Mouse (Mus musculus) cerebellum, adult 11 months (tissue): ENCODE measurements around the gene Gramd1b.

Experiments used
- DNase-seq: peaks from one replicate; pipeline ENCODE4 v3.0.0; 2022

The Gramd1b gene

DNA sequence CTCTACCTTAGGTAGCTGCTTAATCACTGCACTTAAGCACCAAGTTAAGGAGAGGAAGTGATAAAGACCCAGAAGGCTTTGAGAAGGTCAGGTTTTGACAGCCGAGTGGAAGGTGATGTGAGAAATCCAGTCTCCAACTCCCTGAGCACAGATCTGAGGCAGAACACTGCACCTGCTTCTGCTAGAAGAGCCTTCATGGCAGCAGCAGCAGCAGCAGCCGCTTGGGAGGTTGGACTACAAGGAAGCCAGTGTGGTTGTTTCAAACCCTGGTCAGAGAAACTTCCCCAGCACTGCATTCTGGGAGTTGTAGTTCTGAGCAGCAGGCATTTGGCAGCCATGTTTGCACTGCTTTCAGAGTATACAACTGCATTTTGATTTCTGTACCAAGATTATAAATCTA, 134.1 kb downstream of the Gramd1b start:
- DNase-seq, result no peak

DNA sequence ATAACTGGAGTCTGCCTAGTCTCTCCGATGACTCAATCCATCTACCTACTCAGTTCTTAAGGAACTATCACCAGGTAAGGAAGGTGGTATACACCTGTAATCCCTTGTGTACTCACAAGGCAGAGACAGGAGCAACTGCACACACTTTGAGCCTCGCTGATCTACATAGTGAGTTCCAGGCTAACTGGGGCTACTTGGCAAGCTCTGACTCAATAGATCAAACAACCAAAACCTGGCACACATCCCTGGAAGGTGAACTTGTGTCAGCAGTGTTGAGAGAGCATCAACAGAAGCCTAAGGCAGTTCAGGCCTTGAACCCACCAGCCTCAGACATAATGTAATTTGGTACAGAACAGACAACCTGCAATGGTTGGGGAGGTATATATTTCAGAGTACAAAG, 135.0 kb downstream of the Gramd1b start:
- no peak for DNase-seq

DNA sequence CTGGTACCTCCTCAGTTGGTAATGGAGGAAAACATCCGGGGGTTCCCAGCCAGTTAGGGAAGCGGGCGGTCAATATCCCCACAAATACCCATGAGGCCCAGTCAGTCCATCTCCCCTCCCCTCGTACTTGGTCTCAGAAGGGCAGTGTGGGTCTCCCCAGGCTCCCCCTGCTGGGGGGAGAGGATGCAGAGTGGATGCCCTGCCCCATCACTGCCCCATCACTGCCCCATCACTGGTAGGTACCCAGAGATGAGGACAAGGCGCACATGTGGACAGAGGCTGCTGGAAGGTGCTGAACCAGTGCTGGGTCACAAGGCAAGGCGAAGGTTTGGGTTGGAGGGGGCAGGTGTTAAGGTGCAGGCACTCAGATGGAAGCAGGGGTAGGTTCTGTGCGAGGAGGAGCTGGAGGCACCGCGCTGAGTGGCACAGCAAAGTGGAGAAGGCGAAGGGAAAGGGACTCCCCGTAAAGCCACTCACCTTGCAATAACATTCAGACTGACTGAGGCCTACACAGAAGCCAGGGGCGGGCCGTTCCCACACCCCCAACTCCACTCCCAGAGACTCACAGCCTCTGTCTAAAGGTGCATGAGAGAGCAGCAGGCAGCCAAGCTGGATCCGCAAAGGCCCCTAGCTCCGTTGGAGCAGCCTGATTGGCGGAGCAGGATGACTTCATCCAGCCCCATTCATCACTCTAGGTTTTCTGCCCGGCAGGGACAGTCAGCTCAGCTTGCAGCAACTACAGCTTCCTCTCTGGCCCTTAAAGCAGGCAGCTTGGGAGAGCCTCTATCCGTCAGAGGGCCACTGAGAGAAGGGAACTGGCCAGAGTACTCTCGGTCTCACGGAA, 139.1 kb downstream of the Gramd1b start:
- DNase-seq, result peak; percentile 76

DNA sequence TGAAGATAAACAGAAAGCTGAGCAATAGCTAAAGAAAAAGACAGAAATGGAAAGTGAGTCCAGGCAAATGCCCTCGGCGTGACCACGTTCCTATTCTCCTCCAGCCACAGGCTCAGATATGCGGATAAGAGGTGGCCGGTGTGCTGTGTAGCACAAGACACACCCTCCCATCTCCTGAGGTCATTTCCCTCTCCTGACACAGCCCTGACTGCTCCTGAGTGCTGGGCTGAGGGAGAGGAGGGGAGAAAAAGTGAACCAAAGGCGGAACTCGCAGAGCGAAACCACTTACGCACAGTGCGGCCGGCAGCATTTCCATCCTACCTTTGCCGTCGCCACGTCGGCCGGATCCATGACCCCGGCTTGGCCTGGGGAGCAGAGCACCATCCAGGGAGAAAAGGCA, 139.8 kb downstream of the Gramd1b start:
- DNase-seq, result no peak

DNA sequence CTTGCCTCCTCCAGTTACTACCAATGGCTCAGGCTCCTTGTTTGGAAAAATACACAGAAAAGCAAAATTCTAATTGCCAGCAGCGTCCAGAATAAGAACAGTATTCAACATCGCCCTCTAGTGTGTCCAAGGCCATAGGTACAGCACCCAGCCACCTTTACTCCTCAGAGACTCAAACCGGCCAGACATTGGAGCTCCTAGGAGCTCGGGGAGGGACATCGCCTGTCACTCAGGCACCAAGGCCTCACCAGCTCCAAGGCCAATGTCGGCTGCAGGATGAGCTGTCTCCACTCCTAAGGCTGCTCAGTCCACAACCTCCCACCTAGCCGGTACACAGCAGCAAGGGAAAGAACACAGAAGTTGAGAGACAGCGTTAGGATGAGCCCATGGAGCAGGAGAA, 140.3 kb downstream of the Gramd1b start:
- peak; percentile 73 for DNase-seq

GRCm38 (mm10) chr9:40390396-40390760, 140.8 kb downstream of the Gramd1b start:
- no peak for DNase-seq

- no peak for DNase-seq
Measured at GRCm38 (mm10) chr9:40389669-40390395, 141.4 kb downstream of the Gramd1b start.

DNA sequence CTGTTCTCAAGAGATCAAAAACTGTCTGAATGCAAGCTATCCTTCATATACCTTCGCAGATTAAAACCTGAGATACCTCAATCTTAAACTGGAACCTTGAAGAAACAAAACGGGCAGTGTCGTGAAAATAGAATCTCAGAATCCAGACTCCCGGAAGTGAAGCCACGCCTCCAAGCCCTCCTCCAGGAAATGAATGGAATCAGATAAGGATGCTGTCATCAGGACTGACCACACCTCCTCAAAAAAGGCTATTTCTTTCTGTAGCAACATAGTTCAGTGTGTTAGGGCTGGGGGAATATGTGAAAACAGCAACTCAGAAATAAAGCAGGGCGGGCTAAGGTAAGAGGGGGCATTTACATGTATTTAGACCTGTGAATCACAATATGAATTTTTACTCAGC, 142.0 kb downstream of the Gramd1b start:
- no peak for DNase-seq

- DNase-seq, result no peak
Measured at GRCm38 (mm10) chr9:40384781-40385180, 146.4 kb downstream of the Gramd1b start.

DNA sequence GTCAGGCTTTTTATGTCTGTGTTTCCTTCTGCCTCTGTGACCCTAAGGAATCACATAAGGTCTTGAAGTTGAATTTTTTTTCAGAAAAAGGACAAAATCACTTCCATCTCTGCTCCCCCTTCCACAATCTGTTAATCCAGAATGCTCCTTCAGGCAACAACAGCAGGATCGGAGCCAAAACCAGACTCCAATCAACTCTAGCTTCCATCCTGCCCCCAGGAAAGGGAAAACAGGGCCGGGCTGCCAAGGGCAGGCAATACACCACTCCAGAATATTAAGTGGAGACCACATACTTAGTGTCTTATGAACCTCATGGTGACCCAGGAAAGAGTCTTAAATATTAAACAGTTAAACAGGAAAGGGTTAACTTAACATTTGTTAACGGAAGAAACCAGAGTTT, 148.7 kb downstream of the Gramd1b start:
- DNase-seq, result peak; percentile 57

DNA sequence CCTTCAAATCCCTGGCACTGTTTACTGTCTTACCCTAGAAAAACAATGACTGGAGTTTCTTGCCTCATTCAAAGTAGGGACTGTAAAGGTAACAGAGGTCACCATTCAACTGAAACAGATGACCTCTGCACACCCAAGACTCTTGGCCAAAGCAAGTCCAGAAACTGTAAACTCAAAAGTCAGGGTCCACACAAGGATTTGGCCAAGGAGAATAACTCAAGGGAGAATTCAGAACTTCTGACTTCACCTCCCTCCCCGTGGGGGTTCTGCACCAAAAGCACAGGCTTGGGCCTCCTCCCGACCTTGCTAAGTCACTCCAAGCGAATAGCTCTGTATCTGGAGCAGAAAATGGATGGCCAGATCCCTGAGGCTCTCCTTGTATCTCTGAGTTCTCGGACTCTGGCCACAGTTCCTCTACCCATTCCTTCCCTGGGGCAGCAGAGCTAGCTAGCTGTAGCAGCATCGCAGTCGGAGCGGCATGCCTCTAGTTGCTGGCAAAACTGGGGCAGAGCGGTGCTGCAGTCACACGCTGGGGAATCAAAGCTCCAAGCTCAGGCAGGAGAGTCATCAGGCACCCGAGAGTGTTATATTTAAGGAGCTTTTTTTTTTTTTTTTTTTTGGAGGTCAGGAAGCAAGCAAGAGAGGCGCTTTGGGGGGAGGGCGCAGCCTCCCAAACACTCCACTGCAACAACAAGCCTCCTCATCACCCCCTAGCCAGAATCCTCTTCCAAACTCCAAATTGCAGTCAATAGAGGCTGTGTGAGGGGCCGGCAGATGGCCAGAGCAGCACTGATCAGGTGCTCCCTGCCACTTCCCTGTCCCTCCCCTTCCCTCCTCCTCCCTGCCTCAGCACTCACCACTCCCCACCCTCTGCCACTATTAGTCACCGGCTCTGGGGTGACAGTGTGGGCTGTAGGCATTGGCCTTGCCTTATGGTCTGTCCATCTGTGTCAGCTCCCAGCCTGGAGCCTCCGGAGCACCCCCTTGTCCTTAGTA, 149.5 kb downstream of the Gramd1b start:
- DNase-seq, result peak; percentile 92

DNA sequence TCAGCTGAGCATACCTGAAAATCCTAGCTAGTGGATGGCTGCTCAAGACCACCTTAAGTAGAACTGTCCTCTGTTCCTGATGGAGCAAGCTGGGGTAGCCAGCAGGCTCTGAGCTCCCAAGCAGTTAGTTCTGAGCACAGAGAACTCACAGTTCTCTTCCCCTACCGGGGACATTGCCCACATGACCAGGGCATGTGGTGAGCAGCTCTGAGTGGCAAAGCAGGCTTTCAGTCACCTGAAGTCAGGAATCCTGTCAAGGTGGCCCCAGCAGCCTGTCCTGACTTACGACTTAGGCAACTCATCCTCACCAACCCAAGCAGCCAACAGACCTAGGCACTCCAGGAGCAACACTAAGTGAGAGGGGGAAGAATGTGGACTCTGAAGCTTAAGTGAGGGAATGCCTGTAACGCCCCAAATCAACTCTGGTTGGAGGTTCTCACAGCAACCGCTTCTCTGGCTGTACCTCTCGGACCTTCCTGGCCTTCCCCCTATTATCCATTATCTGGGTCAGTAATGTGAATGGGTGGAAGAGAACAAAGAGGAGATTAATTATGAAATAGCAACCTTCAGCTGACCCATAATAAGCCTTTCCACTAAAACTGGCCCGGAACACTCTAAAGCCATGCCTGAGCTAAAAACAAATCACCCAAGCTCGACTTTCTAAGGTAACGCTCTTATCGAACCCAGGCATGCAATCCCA, 154.3 kb downstream of the Gramd1b start:
- DNase-seq, result no peak

- DNase-seq, result peak; percentile 84
Measured at GRCm38 (mm10) chr9:40376139-40376541, 155.0 kb downstream of the Gramd1b start.

- DNase-seq, result no peak
Measured at GRCm38 (mm10) chr9:40375518-40375917, 155.7 kb downstream of the Gramd1b start.

DNA sequence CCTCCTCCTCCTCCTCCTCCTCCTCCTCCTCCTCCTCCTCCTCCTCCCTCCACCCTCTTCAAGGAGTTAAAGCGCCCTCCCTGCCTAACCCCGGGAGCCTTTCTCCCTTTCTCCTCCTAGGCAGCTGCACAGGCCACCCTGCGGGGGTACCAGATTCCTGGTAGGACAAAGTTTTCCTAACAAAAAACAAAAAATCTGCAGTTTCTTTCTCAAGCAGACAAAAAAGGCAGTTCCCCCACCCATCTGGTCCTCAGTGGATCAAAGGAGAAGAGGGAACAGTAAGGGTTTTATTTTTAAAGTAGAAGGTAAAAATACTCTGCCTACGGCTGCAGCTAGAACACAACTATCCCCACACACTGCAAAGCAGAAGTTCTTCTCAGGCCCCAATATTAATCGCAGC, 156.2 kb downstream of the Gramd1b start:
- no peak for DNase-seq

DNA sequence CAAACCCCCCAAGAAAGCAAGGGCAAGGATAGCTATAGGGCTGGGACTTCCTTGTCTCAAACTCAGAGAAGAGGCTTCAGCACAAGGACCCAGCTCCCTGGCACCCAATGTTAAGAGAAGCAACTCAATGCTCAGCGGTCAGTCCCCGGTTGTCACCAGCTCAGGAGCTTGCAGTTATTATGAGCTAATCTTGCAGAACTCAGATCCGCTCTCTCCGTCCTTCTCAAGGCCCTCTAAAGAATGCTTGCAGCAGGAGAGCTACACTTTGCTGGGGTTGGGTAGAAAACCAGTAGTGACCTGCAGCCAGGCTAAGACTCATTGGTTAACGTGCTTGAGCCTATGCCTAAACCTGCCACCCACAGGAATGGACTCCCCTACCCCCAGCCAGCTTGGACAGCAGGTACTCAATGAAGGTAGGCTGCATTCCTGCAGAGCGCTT, 156.6 kb downstream of the Gramd1b start:
- DNase-seq, result no peak

DNA sequence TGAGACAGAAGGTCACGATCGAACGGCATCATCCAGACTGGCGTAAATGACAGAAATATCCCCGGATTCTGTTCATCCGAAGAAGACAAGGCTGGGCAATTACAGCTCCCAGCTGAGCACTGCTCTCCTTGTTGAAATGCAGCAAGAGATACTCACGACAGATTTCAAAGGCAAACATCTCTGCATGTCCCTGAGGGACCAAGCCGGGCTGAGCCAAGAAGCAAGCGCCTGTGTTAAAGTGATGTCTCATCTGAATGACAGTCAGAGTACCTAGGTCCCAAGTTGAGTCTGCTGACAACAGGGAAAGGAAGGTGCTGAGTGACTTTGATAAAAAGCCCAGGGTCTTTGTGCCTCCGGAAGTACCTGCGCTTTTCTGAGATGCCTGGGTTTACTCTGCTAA, 157.1 kb downstream of the Gramd1b start:
- no peak for DNase-seq

GRCm38 (mm10) chr9:40370151-40370550, 161.0 kb downstream of the Gramd1b start:
- no peak for DNase-seq

DNA sequence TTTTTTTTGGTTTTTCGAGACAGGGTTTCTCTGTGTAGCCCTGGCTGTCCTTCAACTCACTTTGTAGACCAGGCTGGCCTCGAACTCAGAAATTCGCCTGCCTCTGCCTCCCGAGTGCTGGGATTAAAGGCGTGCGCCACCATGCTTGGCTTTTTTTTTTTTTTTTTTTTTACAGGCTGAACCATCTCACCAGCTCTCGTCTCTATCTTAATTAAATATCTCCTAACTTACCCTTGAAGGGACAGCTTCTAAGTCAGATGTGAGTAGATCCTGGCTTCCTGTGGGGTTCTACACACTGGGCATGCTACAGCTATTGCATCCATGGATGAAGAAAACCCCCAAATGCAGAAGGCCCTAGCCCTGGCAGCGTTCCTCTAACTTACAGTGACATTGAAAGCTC, 164.4 kb downstream of the Gramd1b start:
- no peak for DNase-seq

GRCm38 (mm10) chr9:40364312-40364711, 166.9 kb downstream of the Gramd1b start:
- DNase-seq, result no peak

- DNase-seq, result no peak
Measured at GRCm38 (mm10) chr9:40361970-40362369, 169.2 kb downstream of the Gramd1b start.

- DNase-seq, result peak; percentile 55
Measured at GRCm38 (mm10) chr9:40358408-40358896, 172.7 kb downstream of the Gramd1b start.
